Comparison of ENCODE assay signal across 26 mouse cellular contexts in genomic region chr19:27409782-27410181, GRCm38 (mm10).
"Had no signal": no experiment of that assay in that cellular context is flagged by ENCODE, and none has a peak within 500 bp of the region (broad histone marks: within the 10 kb centered on the region; RNA-seq: fewer than 3 reads in every experiment).

No protein-coding gene starts in this region.

- H3K27me3 ChIP-seq: limb, embryonic 13.5 days; liver, embryonic 12.5 days; liver, embryonic 15.5 days; lung, embryonic 15.5 days; megakaryocyte, embryonic 14.5 days; midbrain, embryonic 13.5 days; neural tube, embryonic 13.5 days; stomach, embryonic 15.5 days had no signal

- H3K9me3 ChIP-seq: limb, embryonic 10.5 days; limb, embryonic 13.5 days; liver, embryonic 12.5 days; liver, embryonic 15.5 days; lung, embryonic 15.5 days; megakaryocyte, embryonic 14.5 days; midbrain, embryonic 10.5 days; midbrain, embryonic 13.5 days; neural tube, embryonic 13.5 days; stomach, embryonic 15.5 days had no signal

- ATAC-seq: liver, embryonic 12.5 days; midbrain, embryonic 13.5 days; midbrain, embryonic 16.5 days had no signal

- DNase-seq: kidney, postnatal 4 days; layer of hippocampus, adult 9-11 months; liver; lung, adult 18-20 months; lung, postnatal 10 days; lung, postnatal 36 days; retina, postnatal 1 day; right cerebral cortex, postnatal 25 days; spleen, adult 18-20 months; thymus, adult 2 months; thymus, postnatal 14 days; thymus, postnatal 4 days had no signal

- H3K9ac ChIP-seq: limb, embryonic 13.5 days; liver, embryonic 12.5 days; liver, embryonic 15.5 days; lung, embryonic 15.5 days; midbrain, embryonic 13.5 days; neural tube, embryonic 13.5 days; stomach, embryonic 15.5 days had no signal

- H3K4me3 ChIP-seq: layer of hippocampus, adult 2 months; limb, embryonic 10.5 days; limb, embryonic 13.5 days; liver, embryonic 12.5 days; liver, embryonic 15.5 days; lung, embryonic 15.5 days; megakaryocyte, embryonic 14.5 days; midbrain, embryonic 10.5 days; midbrain, embryonic 13.5 days; myocyte; neural tube, embryonic 13.5 days; stomach, embryonic 15.5 days had no signal

- H3K27ac ChIP-seq: kidney, postnatal 0 days; layer of hippocampus, adult 2 months; limb, embryonic 10.5 days; limb, embryonic 13.5 days; liver, embryonic 12.5 days; liver, embryonic 15.5 days; midbrain, embryonic 10.5 days; midbrain, embryonic 13.5 days; neural tube, embryonic 13.5 days; stomach, embryonic 15.5 days had no signal

- H3K4me1 ChIP-seq: limb, embryonic 10.5 days; limb, embryonic 13.5 days; liver, embryonic 12.5 days; liver, embryonic 15.5 days; lung, embryonic 15.5 days; midbrain, embryonic 10.5 days; midbrain, embryonic 13.5 days; neural tube, embryonic 13.5 days; stomach, embryonic 15.5 days had no signal

- H3K4me2 ChIP-seq: limb, embryonic 13.5 days; liver, embryonic 12.5 days; liver, embryonic 15.5 days; lung, embryonic 15.5 days; midbrain, embryonic 13.5 days; neural tube, embryonic 13.5 days; stomach, embryonic 15.5 days had no signal
